Mouse (Mus musculus) cortical plate, adult 2 months (tissue): Measurements from ENCODE around the gene Ascc3.

Experiments
- CTCF ChIP-seq: fragments of 200-500 bp; IDR thresholded peaks from 2 replicates; pipeline ENCODE4 v1.5.1; 2011; ENCODE audit warnings: mild to moderate bottlenecking, control low read depth, low read length; ENCODE audit not compliant: insufficient read depth; ENCODE audit errors: extremely low read depth
- POLR2A ChIP-seq: fragments of 200-500 bp; IDR thresholded peaks from 2 replicates; pipeline ENCODE4 v1.6.1; 2011; ENCODE audit warnings: mild to moderate bottlenecking, low read length, control low read depth; ENCODE audit not compliant: insufficient read depth; ENCODE audit errors: extremely low read depth

GRCm38 (mm10) chr10:50595340-50595739, 2.9 kb downstream of the Ascc3 start:
- TF ChIP-seq CTCF: no peak
- TF ChIP-seq POLR2A: no peak
